Mouse (Mus musculus): ENCODE measurements around the gene Prm3. TPM values are rescaled to one million over a fixed set of nuclear protein-coding genes. Genes with fewer than 3 reads are reported as not detected.

Gene Prm3
- not detected in 2 replicates for polyA plus RNA-seq (2015; fragmentation: Nextera tagmentation; extraction: Ambion mirVana)

DNA sequence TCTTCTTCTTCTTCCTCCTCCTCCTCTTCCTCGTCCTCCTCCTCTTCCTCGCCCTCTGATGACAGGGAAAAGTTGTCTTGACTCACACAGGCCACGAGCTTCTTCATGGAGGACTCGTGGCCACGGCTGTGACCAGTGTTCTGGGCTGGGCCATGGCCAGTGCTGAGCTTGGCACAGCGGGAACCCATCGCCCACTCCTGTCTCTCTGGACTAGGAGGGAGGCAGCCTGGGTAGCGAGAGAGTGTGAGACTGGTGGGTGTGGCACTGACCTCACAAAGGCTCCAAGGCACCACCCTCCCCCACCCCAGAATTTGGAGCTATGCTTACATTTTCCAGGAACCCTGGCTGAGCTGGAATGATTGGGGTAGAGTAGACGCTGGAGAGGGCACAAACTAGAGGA is at the start of gene Prm3:
Prm3 (minus strand) TSS at position 213 of the 400 bp plus-strand sequence.
- Histone ChIP-seq H3K9me3 (replicated peaks; ENCODE audit: low read length) (no peaks in the 10 kb centered on the region), H3K36me3 (ENCODE audit: insufficient read depth, low read length) (no peaks in the 10 kb centered on the region), H3K27ac (no peak within 1 kb of the TSS), H3K27me3 (ENCODE audit: insufficient read depth, low read length) (no peaks in the 10 kb centered on the region), H3K9ac (ENCODE audit: low read depth, low read length) (no peak within 1 kb of the TSS), H3K4me2 (ENCODE audit: low read length) (no peak within 1 kb of the TSS), H3K4me1 (replicated peaks; ENCODE audit: insufficient read depth, low read length) (peaks cover 15% of the 10 kb centered on the region; the same call in 1 of the 2 replicates), H3K4me3 (replicated peaks; ENCODE audit: low read depth, low read length) (no peak within 1 kb of the TSS)
- 77% methylated on average over 9 of the region's 9 CpGs for WGBS
- no peak for TF ChIP-seq CTCF (IDR thresholded peaks at IDR 0.05; ENCODE audit: low read depth)
- ATAC-seq (replicated peaks; ENCODE audit: low FRiP score, low read depth) (no peak), DNase-seq (ENCODE audit: low spot score) (no peak)

DNA sequence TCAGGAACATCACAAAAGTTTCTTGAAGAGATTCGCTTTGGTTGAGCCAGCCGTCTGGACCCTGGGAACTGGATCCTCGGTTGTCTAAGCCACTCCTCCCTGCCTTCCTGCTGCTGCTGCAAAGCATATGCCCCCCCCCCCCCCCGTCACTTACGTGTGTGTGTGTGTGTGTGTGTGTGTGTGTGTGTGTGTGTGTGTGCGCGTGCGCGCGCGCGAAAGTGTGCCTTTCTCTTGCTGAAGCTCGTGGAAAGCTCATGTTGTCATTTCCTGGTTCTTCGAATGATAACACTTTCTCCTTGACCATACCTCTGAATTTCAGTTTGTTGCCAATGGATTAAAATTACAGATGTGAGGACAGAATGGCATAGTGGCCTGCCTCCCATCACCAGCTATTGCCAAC is 49.3 kb upstream of the Prm3 start:
- WGBS, result 88% methylated on average over 12 of the region's 14 CpGs
- no peak for TF ChIP-seq CTCF (IDR thresholded peaks at IDR 0.05; ENCODE audit: low read depth)
- H3K36me3 ChIP-seq (ENCODE audit: insufficient read depth, low read length), result no peaks in the 10 kb centered on the region
- H3K9me3 ChIP-seq (replicated peaks; ENCODE audit: low read length), result no peaks in the 10 kb centered on the region
- no peak overlapping the region for H3K4me2 ChIP-seq (ENCODE audit: low read length)
- H3K9ac ChIP-seq (ENCODE audit: low read depth, low read length), result no peak overlapping the region
- H3K27me3 ChIP-seq (ENCODE audit: insufficient read depth, low read length), result no peaks in the 10 kb centered on the region
- no peak overlapping the region for H3K27ac ChIP-seq
- peaks cover 16% of the 10 kb centered on the region; the same call in 1 of the 2 replicates for H3K4me1 ChIP-seq (replicated peaks; ENCODE audit: insufficient read depth, low read length)
- no peak for DNase-seq (ENCODE audit: low spot score)
- H3K4me3 ChIP-seq (replicated peaks; ENCODE audit: low read depth, low read length), result no peak overlapping the region
- ATAC-seq (replicated peaks; ENCODE audit: low FRiP score, low read depth), result no peak

DNA sequence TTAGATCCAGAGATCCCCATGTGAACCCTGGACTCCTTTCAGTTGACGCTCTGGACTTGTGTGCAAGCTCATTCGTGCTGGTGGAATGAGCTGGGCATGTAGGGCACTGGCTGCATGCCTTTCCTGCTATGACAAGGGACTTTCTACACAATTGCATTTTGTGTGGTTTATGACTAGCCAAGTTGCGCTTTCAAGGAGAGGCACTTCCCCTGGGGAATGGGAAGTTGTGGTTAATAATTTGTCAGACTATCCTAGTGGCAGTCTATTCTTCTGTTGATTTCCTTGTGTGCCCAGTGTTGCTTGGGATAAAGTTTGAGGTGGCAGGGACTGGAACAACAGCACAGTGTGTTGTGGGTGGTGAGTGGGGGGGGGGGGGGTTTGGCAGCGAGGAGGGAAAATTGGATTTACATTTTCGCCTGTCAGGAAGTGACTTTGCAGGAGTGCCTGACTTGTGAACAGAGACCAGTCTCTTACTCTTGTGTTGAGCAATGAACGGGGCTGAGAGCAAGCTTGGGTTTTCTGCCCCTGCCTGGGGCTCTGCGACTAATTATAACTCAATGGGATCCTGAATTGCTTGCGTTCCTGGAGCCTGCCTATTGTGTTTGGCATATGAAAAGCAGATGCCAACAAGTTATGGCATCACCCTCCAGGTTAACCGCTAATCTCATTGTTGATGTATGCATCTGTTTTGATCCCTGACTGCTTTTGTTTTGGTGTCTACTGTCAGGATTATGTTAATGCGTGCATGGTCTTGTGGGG is 48.0 kb upstream of the Prm3 start:
- H3K27me3 ChIP-seq (ENCODE audit: insufficient read depth, low read length), result no peaks in the 10 kb centered on the region
- peak; percentile 46 for DNase-seq (ENCODE audit: low spot score)
- peaks cover 7% of the 10 kb centered on the region; the same call in 1 of the 2 replicates for H3K4me1 ChIP-seq (replicated peaks; ENCODE audit: insufficient read depth, low read length)
- ATAC-seq (replicated peaks; ENCODE audit: low FRiP score, low read depth), result peak; percentile 30; the same call in 1 of the 2 replicates
- peak overlapping the region; percentile 37; the same call in 1 of the 2 replicates for H3K27ac ChIP-seq
- H3K9me3 ChIP-seq (replicated peaks; ENCODE audit: low read length), result no peaks in the 10 kb centered on the region
- H3K4me3 ChIP-seq (replicated peaks; ENCODE audit: low read depth, low read length), result no peak overlapping the region
- TF ChIP-seq CTCF (IDR thresholded peaks at IDR 0.05; ENCODE audit: low read depth), result no peak
- no peak overlapping the region for H3K4me2 ChIP-seq (ENCODE audit: low read length)
- H3K36me3 ChIP-seq (ENCODE audit: insufficient read depth, low read length), result no peaks in the 10 kb centered on the region
- WGBS, result 56% methylated on average over 10 of the region's 10 CpGs
- no peak overlapping the region for H3K9ac ChIP-seq (ENCODE audit: low read depth, low read length)

DNA sequence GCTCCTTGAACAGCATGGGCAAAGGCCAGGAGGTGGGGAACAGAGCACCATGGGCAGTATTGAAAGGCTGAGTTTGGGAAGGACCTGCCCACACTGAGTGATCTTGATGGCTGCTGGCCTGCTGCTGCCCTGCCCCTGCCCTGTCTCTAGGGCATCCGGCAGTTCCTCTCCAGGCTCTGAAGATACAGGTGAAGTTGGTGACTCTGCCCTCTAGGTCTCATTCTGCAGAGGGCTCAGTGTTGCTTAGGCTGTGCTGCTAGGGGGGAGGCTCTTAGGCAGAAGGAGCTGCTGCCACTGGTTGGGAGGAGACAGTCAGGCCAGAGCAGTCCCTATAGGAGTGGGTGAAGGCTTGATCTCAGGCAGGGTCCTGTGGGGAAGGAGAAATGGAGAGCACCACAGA is 47.2 kb upstream of the Prm3 start:
- WGBS, result 81% methylated on average over 1 of the region's 1 CpGs
- Histone ChIP-seq H3K4me1 (replicated peaks; ENCODE audit: insufficient read depth, low read length) (peaks cover 6% of the 10 kb centered on the region; the same call in 1 of the 2 replicates), H3K36me3 (ENCODE audit: insufficient read depth, low read length) (no peaks in the 10 kb centered on the region), H3K27me3 (ENCODE audit: insufficient read depth, low read length) (no peaks in the 10 kb centered on the region), H3K9ac (ENCODE audit: low read depth, low read length) (no peak overlapping the region), H3K9me3 (replicated peaks; ENCODE audit: low read length) (no peaks in the 10 kb centered on the region), H3K4me2 (ENCODE audit: low read length) (no peak overlapping the region), H3K27ac (peak overlapping the region; percentile 37), H3K4me3 (replicated peaks; ENCODE audit: low read depth, low read length) (no peak overlapping the region)
- DNase-seq (ENCODE audit: low spot score), result no peak
- no peak for TF ChIP-seq CTCF (IDR thresholded peaks at IDR 0.05; ENCODE audit: low read depth)
- no peak for ATAC-seq (replicated peaks; ENCODE audit: low FRiP score, low read depth)

DNA sequence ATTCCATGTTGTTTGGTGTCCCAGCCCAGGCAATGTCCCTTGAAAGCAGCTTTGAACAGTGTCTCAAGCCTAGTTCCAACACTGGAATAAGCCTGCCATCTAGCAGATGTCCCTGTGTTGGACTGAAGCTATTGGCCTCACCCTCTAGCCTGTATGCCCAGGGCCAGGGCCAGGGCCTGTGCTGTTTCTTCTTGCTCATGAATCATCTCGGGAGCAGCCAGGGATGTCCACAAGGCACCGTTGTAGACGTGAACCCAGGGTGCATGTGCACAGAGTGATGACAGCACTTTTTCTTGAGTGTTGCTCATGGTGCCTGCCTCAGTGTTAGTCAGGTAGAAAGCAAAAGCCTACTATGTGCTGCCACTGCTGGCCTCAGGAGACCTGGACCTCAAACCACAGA is 46.5 kb upstream of the Prm3 start:
- WGBS, result 67% methylated on average over 3 of the region's 3 CpGs
- Histone ChIP-seq H3K36me3 (ENCODE audit: insufficient read depth, low read length) (no peaks in the 10 kb centered on the region), H3K4me2 (ENCODE audit: low read length) (no peak overlapping the region), H3K4me3 (replicated peaks; ENCODE audit: low read depth, low read length) (no peak overlapping the region), H3K27ac (no peak overlapping the region), H3K4me1 (replicated peaks; ENCODE audit: insufficient read depth, low read length) (peaks cover 6% of the 10 kb centered on the region; the same call in 1 of the 2 replicates), H3K9me3 (replicated peaks; ENCODE audit: low read length) (no peaks in the 10 kb centered on the region), H3K27me3 (ENCODE audit: insufficient read depth, low read length) (no peaks in the 10 kb centered on the region), H3K9ac (ENCODE audit: low read depth, low read length) (no peak overlapping the region)
- no peak for TF ChIP-seq CTCF (IDR thresholded peaks at IDR 0.05; ENCODE audit: low read depth)
- ATAC-seq (replicated peaks; ENCODE audit: low FRiP score, low read depth) (no peak), DNase-seq (ENCODE audit: low spot score) (no peak)

DNA sequence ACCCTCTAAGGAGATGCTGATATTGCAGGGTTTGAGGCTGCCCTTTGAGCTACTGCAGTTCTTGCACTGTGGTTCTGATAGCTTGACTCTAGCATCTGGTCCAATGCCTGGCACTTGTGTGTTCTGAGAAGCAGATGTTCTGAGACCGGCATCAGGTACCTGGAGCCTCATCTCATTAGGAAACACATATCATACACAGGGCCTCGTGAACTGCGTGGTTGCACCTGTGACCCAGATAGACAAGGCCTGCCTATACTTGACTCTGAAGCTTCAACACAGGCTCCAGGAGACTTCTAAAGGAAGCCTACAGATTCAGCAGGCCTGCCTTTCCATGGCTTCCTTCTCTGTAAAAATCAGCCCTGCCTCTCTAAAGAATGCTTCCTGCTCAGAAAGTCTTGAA is 45.7 kb upstream of the Prm3 start:
- ATAC-seq (replicated peaks; ENCODE audit: low FRiP score, low read depth), result no peak
- 92% methylated on average over 3 of the region's 3 CpGs for WGBS

More for the DNA sequence above, 45.7 kb upstream of the Prm3 start:
- Histone ChIP-seq H3K9ac (ENCODE audit: low read depth, low read length) (no peak overlapping the region), H3K4me1 (replicated peaks; ENCODE audit: insufficient read depth, low read length) (peaks cover 6% of the 10 kb centered on the region; the same call in 1 of the 2 replicates), H3K4me2 (ENCODE audit: low read length) (no peak overlapping the region), H3K27ac (no peak overlapping the region), H3K36me3 (ENCODE audit: insufficient read depth, low read length) (no peaks in the 10 kb centered on the region), H3K9me3 (replicated peaks; ENCODE audit: low read length) (no peaks in the 10 kb centered on the region), H3K4me3 (replicated peaks; ENCODE audit: low read depth, low read length) (no peak overlapping the region), H3K27me3 (ENCODE audit: insufficient read depth, low read length) (no peaks in the 10 kb centered on the region)
- no peak for TF ChIP-seq CTCF (IDR thresholded peaks at IDR 0.05; ENCODE audit: low read depth)
- no peak for DNase-seq (ENCODE audit: low spot score)

All from kidney, postnatal 0 days (tissue).